Mouse (Mus musculus): ENCODE data around the gene E2f3. TPM values are rescaled to one million over a fixed set of nuclear protein-coding genes. Genes with fewer than 3 reads are reported as not detected.

E2f3 gene
- total and polyA plus RNA-seq, 2 experiments from 2014 or later, result 3.8 to 6.8 TPM

GRCm38 (mm10) chr13:30004849-30005248 lies 19.0 kb upstream of the E2f3 start:
- Histone ChIP-seq H3K4me3 (ENCODE audit: low read depth, low read length) (no peak overlapping the region), H3K9me3 (replicated peaks; ENCODE audit: control insufficient read depth, low read length) (no peaks in the 10 kb centered on the region), H3K9ac (replicated peaks; ENCODE audit: low read depth, low read length) (no peak overlapping the region), H3K36me3 (replicated peaks; ENCODE audit: control insufficient read depth, insufficient read depth, low read length) (no peaks in the 10 kb centered on the region), H3K4me2 (ENCODE audit: low read depth, low read length) (no peak overlapping the region), H3K27me3 (ENCODE audit: control insufficient read depth, insufficient read depth, low read length) (no peaks in the 10 kb centered on the region), H3K4me1 (ENCODE audit: control insufficient read depth, insufficient read depth) (peaks cover 10% of the 10 kb centered on the region; the same call in 1 of the 2 replicates), H3K27ac (ENCODE audit: low read depth) (no peak overlapping the region)
- no peak for ATAC-seq (ENCODE audit: insufficient read depth, low read depth)
- DNase-seq (ENCODE audit: low spot score), result no peak
- TF ChIP-seq CTCF (IDR thresholded peaks at IDR 0.05; ENCODE audit: low read depth) (no peak), EP300 (IDR thresholded peaks at IDR 0.05; ENCODE audit: low read depth) (no peak)
- 84% methylated on average over 5 of the region's 5 CpGs for WGBS

- H3K4me2 ChIP-seq (ENCODE audit: low read depth, low read length), result no peak overlapping the region; the same call in 1 of the 2 replicates
- H3K27me3 ChIP-seq (ENCODE audit: control insufficient read depth, insufficient read depth, low read length), result no peaks in the 10 kb centered on the region
- H3K9ac ChIP-seq (replicated peaks; ENCODE audit: low read depth, low read length), result no peak overlapping the region
- WGBS, result 50% methylated on average over 11 of the region's 11 CpGs
- peaks cover 10% of the 10 kb centered on the region; the same call in 1 of the 2 replicates for H3K4me1 ChIP-seq (ENCODE audit: control insufficient read depth, insufficient read depth)
- H3K27ac ChIP-seq (ENCODE audit: low read depth), result no peak overlapping the region
- H3K36me3 ChIP-seq (replicated peaks; ENCODE audit: control insufficient read depth, insufficient read depth, low read length), result no peaks in the 10 kb centered on the region
- H3K9me3 ChIP-seq (replicated peaks; ENCODE audit: control insufficient read depth, low read length), result no peaks in the 10 kb centered on the region
- ATAC-seq (ENCODE audit: insufficient read depth, low read depth), result no peak
- no peak for TF ChIP-seq EP300 (IDR thresholded peaks at IDR 0.05; ENCODE audit: low read depth)
- TF ChIP-seq CTCF (IDR thresholded peaks at IDR 0.05; ENCODE audit: low read depth), result no peak
- H3K4me3 ChIP-seq (ENCODE audit: low read depth, low read length), result no peak overlapping the region
- no peak for DNase-seq (ENCODE audit: low spot score)
Measured at GRCm38 (mm10) chr13:30003169-30003568, 17.3 kb upstream of the E2f3 start.

- 30% methylated on average over 5 of the region's 5 CpGs for WGBS
- Histone ChIP-seq H3K27ac (ENCODE audit: low read depth) (no peak overlapping the region), H3K36me3 (replicated peaks; ENCODE audit: control insufficient read depth, insufficient read depth, low read length) (no peaks in the 10 kb centered on the region), H3K27me3 (ENCODE audit: control insufficient read depth, insufficient read depth, low read length) (no peaks in the 10 kb centered on the region), H3K4me2 (ENCODE audit: low read depth, low read length) (no peak overlapping the region), H3K4me1 (ENCODE audit: control insufficient read depth, insufficient read depth) (peaks cover 10% of the 10 kb centered on the region; the same call in 1 of the 2 replicates), H3K9ac (replicated peaks; ENCODE audit: low read depth, low read length) (no peak overlapping the region), H3K4me3 (ENCODE audit: low read depth, low read length) (no peak overlapping the region), H3K9me3 (replicated peaks; ENCODE audit: control insufficient read depth, low read length) (no peaks in the 10 kb centered on the region)
- TF ChIP-seq CTCF (IDR thresholded peaks at IDR 0.05; ENCODE audit: low read depth), result no peak
- no peak for TF ChIP-seq EP300 (IDR thresholded peaks at IDR 0.05; ENCODE audit: low read depth)
- no peak for ATAC-seq (ENCODE audit: insufficient read depth, low read depth)
- no peak for DNase-seq (ENCODE audit: low spot score)
Measured at GRCm38 (mm10) chr13:30001041-30001440, 15.2 kb upstream of the E2f3 start.

GRCm38 (mm10) chr13:29987956-29988355 lies 2.1 kb upstream of the E2f3 start:
- Histone ChIP-seq H3K9me3 (replicated peaks; ENCODE audit: control insufficient read depth, low read length) (no peaks in the 10 kb centered on the region), H3K9ac (replicated peaks; ENCODE audit: low read depth, low read length) (no peak overlapping the region), H3K27ac (ENCODE audit: low read depth) (no peak overlapping the region), H3K4me3 (ENCODE audit: low read depth, low read length) (no peak overlapping the region), H3K36me3 (replicated peaks; ENCODE audit: control insufficient read depth, insufficient read depth, low read length) (no peaks in the 10 kb centered on the region), H3K4me2 (ENCODE audit: low read depth, low read length) (no peak overlapping the region), H3K27me3 (ENCODE audit: control insufficient read depth, insufficient read depth, low read length) (no peaks in the 10 kb centered on the region), H3K4me1 (ENCODE audit: control insufficient read depth, insufficient read depth) (no peaks in the 10 kb centered on the region)
- TF ChIP-seq EP300 (IDR thresholded peaks at IDR 0.05; ENCODE audit: low read depth) (no peak), CTCF (IDR thresholded peaks at IDR 0.05; ENCODE audit: low read depth) (no peak)
- 88% methylated on average over 6 of the region's 6 CpGs for WGBS
- no peak for ATAC-seq (ENCODE audit: insufficient read depth, low read depth)
- no peak for DNase-seq (ENCODE audit: low spot score)

GRCm38 (mm10) chr13:29986756-29987120 lies 875 bp upstream of the E2f3 start:
- Histone ChIP-seq H3K27ac (ENCODE audit: low read depth) (peak overlapping the region; percentile 64), H3K4me1 (ENCODE audit: control insufficient read depth, insufficient read depth) (no peaks in the 10 kb centered on the region), H3K9me3 (replicated peaks; ENCODE audit: control insufficient read depth, low read length) (no peaks in the 10 kb centered on the region), H3K4me2 (ENCODE audit: low read depth, low read length) (peak overlapping the region; percentile 75), H3K9ac (replicated peaks; ENCODE audit: low read depth, low read length) (peak overlapping the region; percentile 34; the same call in 1 of the 2 replicates), H3K4me3 (ENCODE audit: low read depth, low read length) (peak overlapping the region; percentile 48), H3K36me3 (replicated peaks; ENCODE audit: control insufficient read depth, insufficient read depth, low read length) (no peaks in the 10 kb centered on the region), H3K27me3 (ENCODE audit: control insufficient read depth, insufficient read depth, low read length) (no peaks in the 10 kb centered on the region)
- no peak for TF ChIP-seq EP300 (IDR thresholded peaks at IDR 0.05; ENCODE audit: low read depth)
- TF ChIP-seq CTCF (IDR thresholded peaks at IDR 0.05; ENCODE audit: low read depth), result no peak
- WGBS, result 11% methylated on average over 9 of the region's 9 CpGs
- DNase-seq (ENCODE audit: low spot score) (peak; percentile 30), ATAC-seq (ENCODE audit: insufficient read depth, low read depth) (no peak)
